Mouse (Mus musculus) c-Kit-positive CD71-positive TER-119-negative erythroid progenitor cells, embryonic 14.5 days (primary cell): ENCODE results near the gene Fgfrl1.
A peak's percentile ranks its signal among the peaks of the same experiment; 100 is the strongest.

ENCODE experiments used
- DNase-seq: peaks from one replicate; pipeline ENCODE4 v3.0.0-alpha.2; 2013; ENCODE audit warnings: low read depth

The Fgfrl1 gene

GRCm38 (mm10) chr5:108667370-108667769, 24.8 kb upstream of the Fgfrl1 start:
- DNase-seq = no peak

DNA sequence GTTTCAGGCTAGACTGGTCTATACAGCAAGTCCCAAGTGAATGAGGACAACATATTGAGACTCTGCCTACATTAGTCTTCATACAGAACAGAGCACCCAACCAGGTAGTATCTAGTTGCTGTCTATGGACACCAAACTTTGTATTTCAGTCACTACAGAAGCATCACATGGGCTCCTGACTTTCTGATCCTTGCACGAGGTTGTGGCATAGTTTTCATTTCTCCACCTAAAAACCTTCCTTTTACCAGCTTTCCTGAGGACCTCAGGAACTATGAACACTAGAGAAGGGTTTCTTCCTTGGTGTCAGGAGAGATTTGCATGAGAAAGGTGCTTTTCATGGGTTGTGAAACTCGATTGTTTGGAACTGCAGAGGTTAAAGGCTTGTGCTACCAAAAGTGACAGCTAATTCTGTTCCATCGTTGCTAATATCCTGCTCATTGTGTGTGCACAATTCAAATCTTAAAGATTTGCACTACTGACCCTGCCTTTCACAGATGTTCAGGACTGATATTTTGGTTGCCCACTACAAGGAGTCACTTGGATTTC, 23.7 kb upstream of the Fgfrl1 start:
- no peak for DNase-seq

DNA sequence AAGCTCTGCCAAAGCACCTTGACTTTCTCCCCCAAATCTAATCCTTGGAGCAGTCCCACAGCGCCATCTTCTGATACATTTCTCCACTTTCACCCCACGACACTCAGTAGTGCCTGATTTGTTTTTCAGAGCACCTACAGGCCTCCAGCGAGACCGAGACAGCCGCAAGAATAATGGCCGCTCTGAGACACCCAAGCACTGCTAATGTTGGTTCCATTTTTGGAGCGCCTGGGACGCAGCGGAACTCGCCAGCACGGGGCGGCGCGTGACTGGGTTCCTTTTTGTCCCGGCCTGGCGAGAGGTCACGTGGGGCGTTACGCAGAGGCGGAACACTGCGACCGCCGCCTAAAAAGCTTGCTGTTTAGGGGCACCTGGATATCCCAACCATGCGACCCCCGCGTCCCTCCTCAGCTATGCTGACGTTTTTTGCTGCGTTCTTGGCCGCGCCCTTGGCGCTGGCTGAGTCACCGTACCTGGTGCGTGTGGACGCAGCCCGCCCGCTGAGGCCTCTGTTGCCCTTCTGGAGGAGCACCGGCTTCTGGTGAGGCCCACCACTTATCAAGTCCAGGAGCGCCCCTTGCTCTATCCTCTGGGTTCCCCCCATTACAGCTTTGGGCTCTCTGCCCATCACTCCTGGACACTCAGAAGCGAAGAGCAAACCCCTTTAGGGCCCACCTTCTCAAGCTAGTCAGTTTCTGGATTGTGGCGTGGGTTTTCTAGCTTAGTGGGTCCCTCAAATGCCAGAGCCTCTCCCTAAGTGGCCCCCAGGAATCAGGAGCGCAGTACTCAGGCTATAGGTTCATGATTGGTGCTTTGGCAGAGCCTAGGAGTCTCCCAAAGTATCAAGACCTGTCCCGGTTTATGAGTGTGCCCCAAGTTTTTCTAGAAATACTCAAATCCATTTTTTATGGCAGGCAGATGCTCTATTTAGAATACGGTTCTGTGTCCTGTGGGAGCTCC, 22.9 kb upstream of the Fgfrl1 start, which contains the start of gene Dgkq:
Dgkq (minus strand) TSS at position 696 of the 960 bp plus-strand sequence.
- DNase-seq = peak; percentile 86

DNA sequence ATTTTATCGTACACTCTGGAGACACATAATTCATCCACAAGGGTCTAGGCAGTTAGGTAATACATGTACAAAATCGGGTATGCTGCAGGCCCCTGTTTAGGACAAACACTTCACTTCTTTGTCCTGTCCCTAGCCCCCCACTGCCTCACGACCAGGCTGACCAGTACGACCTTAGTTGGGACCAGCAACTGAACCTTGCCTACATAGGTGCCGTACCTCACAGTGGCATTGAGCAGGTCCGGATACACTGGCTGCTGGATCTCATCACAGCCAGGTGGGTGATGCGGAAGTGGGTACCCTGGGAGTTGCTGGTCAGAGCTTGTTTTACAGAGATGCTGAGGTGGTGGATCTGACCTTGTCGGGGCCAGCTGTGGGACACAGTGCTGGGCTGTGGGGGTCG, 22.2 kb upstream of the Fgfrl1 start:
- no peak for DNase-seq

DNA sequence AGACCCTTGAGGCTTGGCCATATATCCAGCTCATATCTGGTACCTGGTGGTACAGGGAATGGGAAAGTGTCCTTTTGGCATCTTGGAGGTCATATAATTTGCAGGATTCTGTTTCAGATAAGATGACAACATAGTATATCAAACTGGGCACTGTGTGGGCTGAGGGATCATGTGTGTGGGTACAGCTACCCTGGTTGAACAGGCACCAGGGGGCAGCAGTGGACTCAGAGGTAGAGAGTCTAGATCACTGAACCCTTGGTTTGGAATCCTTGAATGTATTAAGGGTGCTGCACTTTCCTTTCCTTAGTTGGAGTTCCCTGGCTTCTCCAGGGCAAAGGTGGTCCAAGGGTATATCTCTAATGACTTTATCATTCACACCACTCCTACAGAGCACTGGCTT, 21.4 kb upstream of the Fgfrl1 start:
- DNase-seq = peak; percentile 82

DNA sequence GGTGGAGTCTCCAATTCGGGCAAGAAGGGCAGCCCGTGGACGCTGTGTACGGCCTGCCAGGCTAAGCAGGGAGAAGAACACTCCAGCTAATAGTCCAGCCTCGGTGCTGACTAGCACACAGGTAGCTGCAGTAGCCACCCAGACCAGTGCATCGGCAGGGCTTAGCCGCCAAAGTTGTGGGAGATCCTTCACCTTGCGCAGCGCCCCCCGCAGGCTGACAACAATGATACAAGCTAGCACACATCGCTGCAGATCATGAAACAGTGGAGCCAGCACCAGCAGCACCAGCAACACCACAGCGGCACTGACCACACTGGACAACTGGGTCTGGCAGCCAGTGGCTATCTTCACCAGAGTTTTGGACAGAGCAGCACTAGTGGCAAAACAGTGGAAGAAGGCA, 20.4 kb upstream of the Fgfrl1 start:
- no peak for DNase-seq

- no peak for DNase-seq
These were observed 17.6 kb upstream of the Fgfrl1 start for GRCm38 (mm10) chr5:108674624-108675023.

DNA sequence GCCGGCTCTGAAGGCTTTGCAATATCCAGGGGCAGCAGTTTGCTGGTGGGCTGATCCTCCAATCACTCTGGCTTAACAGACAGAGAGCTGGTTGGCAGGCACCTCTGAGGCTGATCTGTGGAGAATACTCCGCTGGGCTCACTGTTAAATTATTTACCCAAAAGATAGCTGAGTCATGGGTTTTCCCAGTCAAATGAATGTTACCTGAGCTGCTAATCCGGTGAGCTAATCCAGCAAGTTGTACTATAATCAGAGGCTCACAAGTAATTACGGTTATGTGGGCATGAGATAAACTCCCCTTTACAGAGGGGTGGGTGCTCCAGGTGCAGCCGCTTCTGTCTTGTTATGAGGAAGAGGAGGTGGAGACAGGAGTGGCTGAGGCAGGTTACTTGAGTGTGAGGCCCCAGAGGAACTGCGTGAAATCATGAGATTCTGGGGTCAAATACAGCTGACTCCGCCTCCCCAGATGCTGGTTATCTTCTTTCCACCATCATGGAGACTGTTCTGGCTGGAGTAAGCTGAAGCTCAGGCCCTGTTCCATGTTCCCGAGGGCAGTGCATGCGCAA, 16.8 kb upstream of the Fgfrl1 start, which contains the start of gene Slc26a1:
Slc26a1 (minus strand) TSS at position 319 of the 566 bp plus-strand sequence.
- peak; percentile 77 for DNase-seq

DNA sequence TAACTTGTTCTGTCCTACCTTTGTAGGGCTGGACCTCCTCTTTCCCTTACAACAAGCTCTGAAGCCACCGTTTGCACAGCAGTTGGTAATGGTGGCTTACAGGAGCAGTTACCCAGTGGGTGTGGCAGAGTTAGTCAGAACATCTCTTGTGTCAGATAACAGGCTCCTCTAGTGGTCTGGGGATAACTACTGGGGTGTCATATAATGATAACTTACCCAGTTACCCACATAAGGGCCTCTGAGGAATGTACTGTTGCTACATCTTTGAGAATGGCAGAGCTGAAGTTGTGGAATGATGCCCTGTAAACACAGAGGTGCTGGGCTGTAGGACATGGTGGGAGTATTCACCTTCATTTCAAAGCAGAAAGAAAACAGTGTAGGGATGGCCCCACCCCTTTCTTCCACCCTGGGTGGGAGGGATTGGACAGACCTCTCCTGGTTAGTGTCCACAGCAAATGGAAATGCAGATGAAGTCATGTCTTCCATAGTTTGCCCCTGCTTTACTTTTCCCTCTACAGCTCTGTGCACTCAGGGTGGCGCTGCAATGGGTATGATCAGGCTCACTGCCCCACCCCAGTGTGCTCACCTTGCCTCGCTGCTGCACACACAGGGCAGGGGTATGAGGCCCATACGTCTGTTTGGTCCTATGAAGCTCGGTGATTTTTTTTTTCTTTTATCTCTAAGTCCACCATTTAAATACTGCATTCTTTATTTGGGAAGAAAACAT, 15.2 kb upstream of the Fgfrl1 start:
- peak; percentile 71 for DNase-seq

DNA sequence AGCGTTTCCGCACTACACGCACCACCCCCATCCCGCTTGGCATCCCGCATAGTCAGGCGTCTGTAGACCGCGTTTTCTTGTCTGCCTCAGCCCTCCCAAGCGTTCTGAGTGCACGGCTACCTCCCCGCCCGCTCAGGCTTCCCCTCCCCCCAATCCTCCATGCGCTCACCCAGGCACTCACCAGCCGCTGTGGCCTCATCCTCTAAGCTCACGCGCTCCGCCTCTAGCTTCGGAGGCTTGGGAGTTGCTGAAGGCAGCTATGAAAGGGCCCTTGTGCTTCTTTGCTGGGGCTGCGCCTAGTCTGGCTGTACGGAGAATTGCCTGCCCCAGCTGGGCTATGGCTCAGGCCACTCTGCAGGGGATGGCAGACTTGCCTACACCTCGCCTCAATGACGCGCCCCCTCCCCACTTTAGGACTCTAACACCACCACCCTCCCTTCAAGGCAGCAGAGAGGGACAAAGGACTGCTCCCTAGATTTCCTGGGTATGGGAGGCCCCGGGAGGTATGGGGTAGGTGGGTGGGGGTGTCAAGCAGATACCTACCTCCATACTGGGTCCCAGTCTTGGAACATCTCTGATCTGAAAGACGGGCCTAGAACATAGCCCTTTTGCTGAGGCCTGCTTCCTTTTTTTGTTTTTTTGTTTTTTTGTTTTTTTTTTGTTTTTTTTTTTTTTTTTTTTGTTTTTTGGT, 14.4 kb upstream of the Fgfrl1 start:
- no peak for DNase-seq

DNA sequence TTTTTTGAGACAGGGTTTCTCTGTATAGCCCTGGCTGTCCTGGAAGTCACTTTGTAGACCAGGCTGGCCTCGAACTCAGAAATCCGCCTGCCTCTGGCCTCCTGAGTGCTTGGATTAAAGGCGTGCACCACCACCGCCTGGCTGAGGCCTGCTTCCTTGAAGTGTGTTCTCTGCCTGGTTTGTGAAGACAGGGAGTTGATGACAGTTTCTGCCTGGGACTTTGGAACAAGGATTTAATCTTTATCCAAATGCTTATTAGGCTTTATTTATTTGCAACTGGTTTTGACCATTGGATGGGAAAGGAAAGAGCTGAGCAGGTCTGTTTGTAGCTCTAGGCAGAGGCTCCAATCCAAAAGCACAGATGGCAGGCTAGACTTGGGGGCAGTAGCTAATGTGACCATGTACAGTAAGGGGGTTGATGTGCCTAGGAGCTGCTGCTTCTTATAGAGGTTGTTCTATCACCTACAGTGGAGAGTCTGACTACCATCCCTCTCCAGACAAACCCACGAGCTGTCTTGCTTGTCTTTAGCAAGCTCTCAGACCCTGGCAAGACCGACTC, 13.8 kb upstream of the Fgfrl1 start:
- DNase-seq = no peak

DNA sequence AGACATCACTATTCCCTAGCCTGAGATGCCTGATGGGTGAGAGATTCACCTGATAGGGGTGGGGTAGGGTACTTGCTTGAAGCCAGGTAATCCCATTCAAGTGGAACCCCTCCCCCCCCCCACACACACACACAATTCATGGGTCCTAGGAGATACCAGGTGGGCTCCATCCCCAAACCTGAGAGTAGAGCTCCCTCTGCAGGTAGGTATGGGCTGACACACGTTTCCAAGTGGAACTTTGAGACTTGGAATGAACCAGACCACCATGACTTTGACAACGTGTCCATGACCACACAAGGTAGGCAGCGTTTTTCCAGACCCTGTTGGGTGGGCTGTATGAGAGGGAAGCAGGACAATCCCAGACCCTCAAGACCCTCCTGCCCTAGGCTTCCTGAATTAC, 12.3 kb upstream of the Fgfrl1 start:
- no peak for DNase-seq

GRCm38 (mm10) chr5:108680871-108681270, 11.3 kb upstream of the Fgfrl1 start:
- DNase-seq = no peak

DNA sequence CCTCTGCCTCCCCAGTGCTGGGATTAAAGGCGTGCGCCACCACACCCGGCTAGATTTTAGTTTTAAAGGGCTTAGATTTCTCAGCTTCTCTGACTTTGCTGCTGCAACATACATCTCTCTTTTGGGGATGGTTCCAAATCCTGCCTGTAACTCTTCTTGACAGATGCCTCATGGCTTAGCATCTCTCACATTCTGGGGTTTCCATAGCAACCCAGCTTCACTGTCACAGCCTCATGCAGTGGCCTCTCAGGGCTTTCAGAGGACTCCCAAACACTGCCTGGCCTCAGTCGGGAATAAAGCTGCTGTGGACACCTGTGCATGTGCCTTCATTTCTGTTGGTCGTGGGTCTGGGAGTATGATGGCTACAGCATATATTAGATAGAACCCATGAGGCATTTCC, 3.1 kb upstream of the Fgfrl1 start:
- no peak for DNase-seq

DNA sequence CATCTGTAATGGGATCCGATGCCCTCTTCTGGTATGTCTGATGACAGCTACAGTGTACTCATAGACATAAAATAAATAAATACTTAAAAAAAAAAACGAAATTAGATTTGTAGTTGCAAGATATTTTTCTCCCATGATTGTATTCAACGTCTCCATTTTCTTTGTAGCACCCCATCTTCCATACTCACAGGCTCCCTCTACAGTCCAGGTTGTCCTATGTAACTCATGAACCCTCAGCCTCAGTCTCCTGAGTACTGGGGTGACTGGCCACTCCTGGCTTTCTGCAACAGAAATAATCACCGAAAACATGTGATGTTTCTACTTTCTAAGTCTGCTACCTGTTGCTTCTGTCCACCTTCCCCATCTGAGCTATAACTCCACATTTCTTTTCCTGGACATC, 1.0 kb upstream of the Fgfrl1 start:
- no peak for DNase-seq

DNA sequence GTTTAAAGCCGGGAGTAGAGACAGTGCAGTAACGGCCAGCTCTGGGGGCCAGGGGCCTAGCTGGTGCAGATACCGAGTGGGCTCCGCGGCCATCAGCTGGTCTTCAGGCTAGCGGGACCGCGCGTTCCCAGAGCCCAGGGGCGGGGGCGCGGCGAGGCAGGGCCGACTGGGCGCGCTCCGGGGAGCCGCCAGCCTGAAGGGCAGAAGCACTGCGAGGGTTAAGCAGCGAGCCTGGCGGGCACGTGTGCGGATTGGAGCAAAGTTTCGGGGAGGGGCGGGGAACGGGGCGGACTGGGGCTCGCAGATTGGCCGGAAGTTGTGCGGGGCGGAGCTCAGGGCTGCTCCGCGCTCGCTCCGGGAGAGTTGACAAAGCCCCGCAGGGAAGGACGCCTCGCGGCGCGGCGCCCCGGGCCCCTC, 1.7 kb downstream of the Fgfrl1 start:
- peak; percentile 86 for DNase-seq

DNA sequence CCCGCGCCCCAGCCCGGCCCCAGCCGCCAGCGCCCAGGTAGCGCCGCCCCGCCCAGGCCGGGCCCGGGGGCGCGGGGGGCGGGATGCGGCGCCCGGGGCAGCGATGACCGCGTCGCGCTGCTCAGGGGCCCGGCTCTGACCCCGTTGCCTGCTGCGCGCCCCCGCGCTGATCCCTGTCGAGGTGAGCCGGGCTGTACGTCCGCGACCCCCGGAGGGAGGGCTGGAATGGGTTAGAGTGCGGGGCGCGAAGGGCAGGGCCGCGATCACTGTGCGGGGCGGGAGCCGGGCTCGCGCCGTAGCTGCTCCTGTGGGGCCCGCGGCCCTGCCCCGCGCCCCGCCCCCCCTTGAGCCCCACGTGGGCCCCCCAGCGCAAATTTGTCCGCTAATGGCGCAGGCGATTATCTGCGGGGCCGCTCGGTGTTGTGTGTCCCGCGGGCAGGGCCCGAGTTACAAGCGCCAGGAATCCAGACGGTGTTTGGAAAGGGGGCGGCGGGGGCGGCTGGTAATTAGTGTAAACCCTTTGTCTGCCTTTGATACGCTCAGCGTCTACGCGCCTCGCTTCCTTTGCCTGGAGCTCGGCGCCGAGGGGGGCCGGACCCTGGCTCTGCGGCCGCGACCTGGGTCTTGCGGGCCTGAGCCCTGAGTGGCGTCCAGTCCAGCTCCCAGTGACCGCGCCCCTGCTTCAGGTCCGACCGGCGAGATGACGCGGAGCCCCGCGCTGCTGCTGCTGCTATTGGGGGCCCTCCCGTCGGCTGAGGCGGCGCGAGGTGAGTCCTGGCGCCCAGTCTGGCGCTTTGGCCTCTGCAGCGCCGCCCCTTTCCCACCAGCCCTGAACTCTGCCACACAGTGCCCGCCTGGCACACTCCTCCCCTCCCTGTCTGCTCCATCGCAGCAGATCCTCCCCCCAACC, 2.4 kb downstream of the Fgfrl1 start:
- DNase-seq = no peak

DNA sequence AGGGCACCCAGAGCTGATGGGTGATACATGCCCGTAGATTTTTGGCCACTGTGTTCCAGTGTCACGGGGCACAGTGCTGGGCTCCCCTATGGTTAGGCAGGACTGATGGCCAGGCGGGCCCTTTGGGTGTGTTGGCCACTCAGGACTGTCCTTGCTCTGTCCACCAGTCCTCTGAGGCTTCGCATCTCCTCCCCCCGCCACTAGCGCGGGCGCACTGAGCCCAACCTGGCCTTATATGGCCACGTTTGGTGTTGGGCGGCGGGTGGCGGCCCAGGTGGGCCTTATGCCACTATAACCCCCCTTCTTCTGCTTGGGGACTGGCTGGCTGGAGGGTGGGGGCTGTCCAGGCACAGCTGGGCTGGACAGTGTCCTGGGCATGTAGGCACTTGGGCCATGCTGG, 3.7 kb downstream of the Fgfrl1 start:
- no peak for DNase-seq

- DNase-seq = no peak
These were observed 4.4 kb downstream of the Fgfrl1 start for GRCm38 (mm10) chr5:108696542-108696941.

- no peak for DNase-seq
These were observed 5.2 kb downstream of the Fgfrl1 start for GRCm38 (mm10) chr5:108697341-108697753.
